ENCODE assay signal across 9 mouse cellular contexts in genomic region chr7:144653681-144654425, GRCm38 (mm10).
DNase-seq lines count a peak whose midpoint lies in the region; ATAC-seq and TF ChIP-seq lines count a peak whose summit lies in the region.
"Had no signal": no experiment of that assay in that cellular context is flagged by ENCODE, and none has a peak within 500 bp of the region (broad histone marks: within the 10 kb centered on the region; RNA-seq: fewer than 3 reads in every experiment).

No protein-coding gene starts in this region.

- TF ChIP-seq CTCF in Patski (IDR thresholded peaks at IDR 0.05) = no peak

- 7% methylated on average over 10 of the region's 10 CpGs for WGBS in hindbrain, embryonic 16.5 days

- H3K36me3 ChIP-seq in hindbrain, embryonic 16.5 days (ENCODE audit: control insufficient read depth, insufficient read depth, low read length) = no peaks in the 10 kb centered on the region

- ATAC-seq in Patski = peak; percentile 45
- peak; percentile 97 for ATAC-seq in hindbrain, embryonic 16.5 days
- no peak for ATAC-seq in monocyte, adult 5-6 weeks (replicated peaks; ENCODE audit: insufficient number of reproducible peaks, low FRiP score, low TSS enrichment, poor library complexity, severe bottlenecking)

- no peaks in the 10 kb centered on the region for H3K9me3 ChIP-seq in hindbrain, embryonic 16.5 days (ENCODE audit: control insufficient read depth, low read length)

- no peak overlapping the region for H3K4me2 ChIP-seq in hindbrain, embryonic 16.5 days (ENCODE audit: low read length)

- POLR2A ChIA-PET in Patski (lab: Charles Lee) = interaction anchor here (1.1 kb wide), 1 partner anchor 10 kb away, joined by 3 read pairs; no protein-coding TSS in a partner anchor

- H3K9ac ChIP-seq in hindbrain, embryonic 16.5 days (ENCODE audit: low read depth, low read length) = no peak overlapping the region
- H3K9ac ChIP-seq: liver, embryonic 14.5 days had no signal

- H3K4me3 ChIP-seq in hindbrain, embryonic 16.5 days (ENCODE audit: low read length) = no peak overlapping the region

- no peaks in the 10 kb centered on the region for H3K27me3 ChIP-seq in Patski
- H3K27me3 ChIP-seq in hindbrain, embryonic 16.5 days (replicated peaks; ENCODE audit: control insufficient read depth, insufficient read depth, low read length) = no peaks in the 10 kb centered on the region

- CTCF ChIA-PET in Patski (lab: Charles Lee) = interaction anchor here (1.1 to 2.2 kb wide), 4 partner anchors 18 to 122 kb away, joined by 3 to 6 read pairs (median 4); no protein-coding TSS in a partner anchor

- H3K27ac ChIP-seq in hindbrain, embryonic 16.5 days (ENCODE audit: low read depth, low read length) = peak overlapping the region; percentile 68
- H3K27ac ChIP-seq: liver, embryonic 14.5 days had no signal

- peak; percentile 68 for DNase-seq in Patski (ENCODE audit: low read depth, low spot score)
- peak; percentile 30 for DNase-seq in cerebellum, adult 9-11 months
- DNase-seq in frontal cortex, adult 2 months (ENCODE audit: extremely low spot score in 1 of 2, low spot score in 1 of 2) = peak; percentile 40 to 67
- peak; percentile 66 to 88 for DNase-seq in layer of hippocampus, postnatal 14 days (ENCODE audit: low spot score in 2 of 2)
- peak; percentile 43 for DNase-seq in lung, postnatal 14 days
- DNase-seq in right cerebral cortex, postnatal 10 days (ENCODE audit: low spot score in 2 of 2) = peak; percentile 88 to 92

- in situ Hi-C loops in Patski (cut with MboI; ENCODE audit: low pct_unique_long_range_greater_than_20kb) = no loop called here

- H3K4me1 ChIP-seq in hindbrain, embryonic 16.5 days (ENCODE audit: control insufficient read depth, insufficient read depth, low read depth, low read length) = peaks cover 10% of the 10 kb centered on the region; the same call in 1 of the 2 replicates

Comparison
In these comparisons a context has a peak if more than half of its experiments do, and no peak if none do; other contexts are left out.
1. DNase-seq: peak in every context shown above with its lines; median percentile 90 in right cerebral cortex, postnatal 10 days; 77 in layer of hippocampus, postnatal 14 days; 68 in Patski; 54 in frontal cortex, adult 2 months; 43 in lung, postnatal 14 days; 30 in cerebellum, adult 9-11 months.